Mouse (Mus musculus): ENCODE measurements around the gene Sbk1. TPM values are rescaled to one million over a fixed set of nuclear protein-coding genes. Genes with fewer than 3 reads are reported as not detected.
"Not testable (repeated sequence)": the region's sequence is repeated elsewhere in the genome, so short reads cannot be mapped to it uniquely, and the experiment has no call there.

Sbk1 gene
- total and polyA plus RNA-seq, 2 experiments from 2014 or later = 161 to 530 TPM

DNA sequence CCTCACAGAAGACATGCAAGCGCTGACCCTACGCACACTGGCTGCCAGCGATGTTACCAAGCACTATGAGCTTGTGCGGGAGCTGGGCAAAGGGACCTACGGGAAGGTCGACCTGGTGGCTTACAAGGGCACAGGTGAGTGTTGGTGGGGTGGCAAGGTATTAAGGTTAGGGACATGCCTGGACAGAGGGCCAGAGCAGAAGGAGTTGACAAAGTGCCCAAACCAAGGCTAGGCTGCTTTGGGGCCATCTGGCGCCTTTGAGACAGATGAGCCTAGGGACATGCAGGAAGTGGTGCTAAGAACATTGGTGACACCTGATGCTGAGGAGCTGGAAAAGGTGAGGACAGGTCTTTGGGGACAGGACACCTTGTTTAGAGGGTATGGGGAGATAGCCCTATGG, 17.5 kb downstream of the Sbk1 start:
- no peak for DNase-seq (ENCODE audit: low spot score)
- no peak for ATAC-seq
- WGBS = 93% methylated on average over 7 of the region's 7 CpGs
- Histone ChIP-seq H3K4me2 (ENCODE audit: low read depth, low read length) (no peak overlapping the region), H3K4me1 (ENCODE audit: insufficient read depth, low read length) (peaks cover 12% of the 10 kb centered on the region; the same call in 1 of the 2 replicates), H3K9ac (replicated peaks; ENCODE audit: low read length) (no peak overlapping the region), H3K4me3 (ENCODE audit: low read length) (no peak overlapping the region), H3K36me3 (ENCODE audit: insufficient read depth, low read length) (peaks cover 35% of the 10 kb centered on the region), H3K27ac (no peak overlapping the region), H3K27me3 (ENCODE audit: insufficient read depth, low read length) (no peaks in the 10 kb centered on the region), H3K9me3 (ENCODE audit: low read length) (no peaks in the 10 kb centered on the region)
- TF ChIP-seq CTCF (IDR thresholded peaks at IDR 0.05; ENCODE audit: low read depth) = no peak

DNA sequence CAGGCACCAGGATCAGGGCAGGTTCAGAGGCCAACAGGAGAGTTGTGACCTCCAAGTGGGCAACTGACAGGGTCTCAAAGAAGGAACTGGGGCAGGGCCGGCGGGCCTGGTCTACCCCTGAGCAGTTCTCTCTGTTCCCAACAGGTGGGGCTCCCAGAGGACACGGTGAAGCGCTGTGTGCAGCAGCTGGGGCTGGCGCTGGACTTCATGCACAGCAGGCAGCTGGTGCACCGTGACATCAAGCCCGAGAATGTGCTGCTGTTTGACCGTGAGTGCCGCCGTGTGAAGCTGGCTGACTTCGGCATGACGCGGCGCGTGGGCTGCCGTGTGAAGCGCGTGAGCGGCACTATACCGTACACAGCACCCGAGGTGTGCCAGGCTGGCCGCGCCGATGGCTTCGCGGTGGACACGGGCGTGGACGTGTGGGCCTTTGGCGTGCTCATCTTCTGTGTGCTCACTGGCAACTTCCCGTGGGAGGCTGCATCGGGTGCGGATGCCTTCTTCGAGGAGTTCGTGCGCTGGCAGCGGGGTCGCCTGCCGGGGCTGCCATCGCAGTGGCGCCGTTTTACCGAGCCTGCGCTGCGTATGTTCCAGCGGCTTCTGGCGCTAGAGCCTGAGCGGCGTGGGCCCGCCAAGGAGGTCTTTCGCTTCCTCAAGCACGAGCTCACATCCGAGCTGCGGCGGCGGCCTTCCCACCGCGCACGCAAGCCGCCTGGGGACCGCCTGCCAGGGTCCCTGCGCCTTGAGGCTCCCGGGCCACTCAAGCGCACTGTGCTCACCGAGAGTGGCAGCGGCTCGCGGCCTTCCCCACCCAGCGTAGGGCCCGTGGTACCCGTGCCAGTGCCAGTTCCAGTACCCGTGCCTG, 19.5 kb downstream of the Sbk1 start:
- H3K36me3 ChIP-seq (ENCODE audit: insufficient read depth, low read length) = peaks cover 37% of the 10 kb centered on the region
- DNase-seq (ENCODE audit: low spot score) = no peak
- TF ChIP-seq CTCF (IDR thresholded peaks at IDR 0.05; ENCODE audit: low read depth) = no peak

GRCm38 (mm10) chr7:126293091-126293490, 20.7 kb downstream of the Sbk1 start:
- H3K4me3 ChIP-seq (ENCODE audit: low read length) = no peak overlapping the region
- DNase-seq (ENCODE audit: low spot score) (no peak), ATAC-seq (no peak)
- H3K27ac ChIP-seq = no peak overlapping the region
- no peaks in the 10 kb centered on the region for H3K27me3 ChIP-seq (ENCODE audit: insufficient read depth, low read length)
- no peaks in the 10 kb centered on the region for H3K9me3 ChIP-seq (ENCODE audit: low read length)
- 39% methylated on average over 4 of the region's 4 CpGs for WGBS
- no peak overlapping the region for H3K4me2 ChIP-seq (ENCODE audit: low read depth, low read length)
- TF ChIP-seq CTCF (IDR thresholded peaks at IDR 0.05; ENCODE audit: low read depth) = no peak
- H3K4me1 ChIP-seq (ENCODE audit: insufficient read depth, low read length) = no peaks in the 10 kb centered on the region
- H3K9ac ChIP-seq (replicated peaks; ENCODE audit: low read length) = no peak overlapping the region
- peaks cover 37% of the 10 kb centered on the region for H3K36me3 ChIP-seq (ENCODE audit: insufficient read depth, low read length)

More for the DNA sequence above, 19.5 kb downstream of the Sbk1 start:
- Histone ChIP-seq H3K4me1 (ENCODE audit: insufficient read depth, low read length) (peaks cover 7% of the 10 kb centered on the region; the same call in 1 of the 2 replicates), H3K4me2 (ENCODE audit: low read depth, low read length) (no peak overlapping the region), H3K9ac (replicated peaks; ENCODE audit: low read length) (no peak overlapping the region), H3K4me3 (ENCODE audit: low read length) (no peak overlapping the region), H3K27me3 (ENCODE audit: insufficient read depth, low read length) (no peaks in the 10 kb centered on the region), H3K27ac (no peak overlapping the region), H3K9me3 (ENCODE audit: low read length) (no peaks in the 10 kb centered on the region)
- ATAC-seq = no peak
- 91% methylated on average over 72 of the region's 72 CpGs for WGBS

GRCm38 (mm10) chr7:126297579-126298460, 25.4 kb downstream of the Sbk1 start:
- Histone ChIP-seq H3K36me3 (ENCODE audit: insufficient read depth, low read length) (peaks cover 23% of the 10 kb centered on the region), H3K9me3 (ENCODE audit: low read length) (no peaks in the 10 kb centered on the region), H3K27me3 (ENCODE audit: insufficient read depth, low read length) (no peaks in the 10 kb centered on the region), H3K27ac (no peak overlapping the region), H3K4me3 (ENCODE audit: low read length) (no peak overlapping the region), H3K9ac (replicated peaks; ENCODE audit: low read length) (no peak overlapping the region), H3K4me1 (ENCODE audit: insufficient read depth, low read length) (no peaks in the 10 kb centered on the region), H3K4me2 (ENCODE audit: low read depth, low read length) (no peak overlapping the region)
- peak; percentile 81 for TF ChIP-seq CTCF (IDR thresholded peaks at IDR 0.05; ENCODE audit: low read depth)
- WGBS = 71% methylated on average over 8 of the region's 8 CpGs
- DNase-seq (ENCODE audit: low spot score) (peak; percentile 77), ATAC-seq (no peak)

GRCm38 (mm10) chr7:126298856-126299255, 26.4 kb downstream of the Sbk1 start:
- 65% methylated on average over 4 of the region's 4 CpGs for WGBS
- H3K4me2 ChIP-seq (ENCODE audit: low read depth, low read length) = no peak overlapping the region

DNA sequence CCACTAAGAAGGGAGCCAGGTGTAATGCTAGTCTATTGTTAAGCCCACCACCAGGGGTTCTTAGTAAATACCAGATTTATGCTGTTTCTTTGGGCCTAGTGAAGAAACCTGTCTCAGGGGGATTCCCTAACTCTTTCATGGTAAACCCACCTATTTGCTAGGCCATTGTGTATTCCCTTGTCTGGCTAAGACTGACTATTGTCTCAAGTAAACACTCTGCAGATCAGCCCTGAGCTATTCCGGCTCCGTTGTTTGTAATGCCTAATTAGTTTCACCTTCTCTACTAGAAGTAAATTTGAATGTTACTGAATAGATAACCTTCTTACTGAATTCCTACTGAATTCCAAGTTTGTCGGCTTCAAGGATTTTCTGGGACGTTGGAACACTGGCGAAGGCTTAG, 29.4 kb downstream of the Sbk1 start:
- H3K4me3 ChIP-seq (ENCODE audit: low read length); H3K9me3 ChIP-seq (ENCODE audit: low read length); H3K9ac ChIP-seq (replicated peaks; ENCODE audit: low read length); ATAC-seq; H3K36me3 ChIP-seq (ENCODE audit: insufficient read depth, low read length); DNase-seq (ENCODE audit: low spot score); H3K4me2 ChIP-seq (ENCODE audit: low read depth, low read length); H3K4me1 ChIP-seq (ENCODE audit: insufficient read depth, low read length); H3K27ac ChIP-seq; H3K27me3 ChIP-seq (ENCODE audit: insufficient read depth, low read length): not testable (repeated sequence)
- 81% methylated on average over 5 of the region's 5 CpGs for WGBS

More at GRCm38 (mm10) chr7:126298856-126299255, 26.4 kb downstream of the Sbk1 start:
- no peak for TF ChIP-seq CTCF (IDR thresholded peaks at IDR 0.05; ENCODE audit: low read depth)
- Histone ChIP-seq H3K4me3 (ENCODE audit: low read length) (no peak overlapping the region), H3K36me3 (ENCODE audit: insufficient read depth, low read length) (0 out of 2 replicates have a peak, but pooled peaks cover 13% of the 10 kb centered on the region), H3K9me3 (ENCODE audit: low read length) (no peaks in the 10 kb centered on the region), H3K4me1 (ENCODE audit: insufficient read depth, low read length) (no peaks in the 10 kb centered on the region), H3K9ac (replicated peaks; ENCODE audit: low read length) (no peak overlapping the region), H3K27me3 (ENCODE audit: insufficient read depth, low read length) (no peaks in the 10 kb centered on the region), H3K27ac (no peak overlapping the region)
- ATAC-seq (no peak), DNase-seq (ENCODE audit: low spot score) (no peak)
